Mouse (Mus musculus) forelimb bud, embryonic 11.5 days (tissue): ENCODE data around the gene Ccne1.

Experiments used
- DNase-seq: peaks from one replicate; pipeline ENCODE4 v3.0.0-alpha.2; 2012; ENCODE audit warnings: low read depth, low spot score

Gene Ccne1

GRCm38 (mm10) chr7:38094353-38094752, 13.0 kb downstream of the Ccne1 start:
- DNase-seq: no peak

GRCm38 (mm10) chr7:38093101-38093500, 14.2 kb downstream of the Ccne1 start:
- no peak for DNase-seq

GRCm38 (mm10) chr7:38089930-38090675, 17.2 kb downstream of the Ccne1 start:
- DNase-seq: no peak

GRCm38 (mm10) chr7:38088456-38088855, 18.9 kb downstream of the Ccne1 start:
- DNase-seq: no peak

GRCm38 (mm10) chr7:38087856-38088255, 19.5 kb downstream of the Ccne1 start:
- no peak for DNase-seq

- DNase-seq: no peak
Observed at GRCm38 (mm10) chr7:38086401-38086800, 20.9 kb downstream of the Ccne1 start.

- DNase-seq: peak; percentile 57
Observed at GRCm38 (mm10) chr7:38085573-38086211, 21.6 kb downstream of the Ccne1 start.

GRCm38 (mm10) chr7:38084778-38085572, 22.4 kb downstream of the Ccne1 start:
- peak; percentile 98 for DNase-seq

- DNase-seq: no peak
Observed at GRCm38 (mm10) chr7:38082971-38083370, 24.4 kb downstream of the Ccne1 start.

GRCm38 (mm10) chr7:38077189-38077588, 30.1 kb downstream of the Ccne1 start:
- DNase-seq: no peak

GRCm38 (mm10) chr7:38075487-38075886, 31.8 kb downstream of the Ccne1 start:
- DNase-seq: no peak

GRCm38 (mm10) chr7:38074920-38075319, 32.4 kb downstream of the Ccne1 start:
- no peak for DNase-seq

- no peak for DNase-seq
Observed at GRCm38 (mm10) chr7:38074514-38074913, 32.8 kb downstream of the Ccne1 start.

GRCm38 (mm10) chr7:38073782-38074181, 33.6 kb downstream of the Ccne1 start:
- peak; percentile 50 for DNase-seq

GRCm38 (mm10) chr7:38071065-38071464, 36.3 kb downstream of the Ccne1 start:
- DNase-seq: no peak

- no peak for DNase-seq
Observed at GRCm38 (mm10) chr7:38070663-38071062, 36.7 kb downstream of the Ccne1 start.

- no peak for DNase-seq
Observed at GRCm38 (mm10) chr7:38064431-38064830, 42.9 kb downstream of the Ccne1 start.

- peak; percentile 87 for DNase-seq
Observed at GRCm38 (mm10) chr7:38061060-38061970, 46.0 kb downstream of the Ccne1 start.

- no peak for DNase-seq
Observed at GRCm38 (mm10) chr7:38059636-38060330, 47.6 kb downstream of the Ccne1 start.

GRCm38 (mm10) chr7:38059096-38059495, 48.2 kb downstream of the Ccne1 start:
- DNase-seq: no peak

GRCm38 (mm10) chr7:38055996-38056395, 51.3 kb downstream of the Ccne1 start:
- no peak for DNase-seq
